Mouse (Mus musculus): ENCODE data around the gene Lrrc4b. TPM values are rescaled to one million over a fixed set of nuclear protein-coding genes. Genes with fewer than 3 reads are reported as not detected.

Lrrc4b gene
- polyA plus RNA-seq, 1 experiment from 2014 or later = 12.6 TPM

DNA sequence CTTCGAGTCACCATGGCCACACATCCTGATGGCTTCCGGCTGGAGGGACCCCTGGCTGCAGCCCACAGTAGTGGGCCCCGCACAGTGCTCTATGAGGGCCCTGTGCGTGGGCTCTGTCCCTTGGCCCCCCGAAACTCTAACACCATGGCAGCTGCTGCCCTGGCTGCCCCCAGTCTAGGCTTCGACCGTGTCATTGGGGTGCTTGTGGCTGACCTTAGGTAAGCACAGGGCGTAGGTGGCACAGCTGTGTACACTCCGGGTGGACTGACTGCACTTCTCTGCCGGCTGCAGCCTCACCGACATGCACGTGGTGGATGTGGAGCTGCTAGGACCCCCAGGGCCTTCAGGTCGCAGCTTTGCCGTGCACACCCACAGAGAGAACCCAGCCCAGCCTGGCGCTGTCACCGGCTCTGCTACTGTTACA is 38.1 kb downstream of the Lrrc4b start:
- ATAC-seq = no peak
- peaks cover 46% of the 10 kb centered on the region for H3K4me1 ChIP-seq (replicated peaks; ENCODE audit: control insufficient read depth, insufficient read depth, low read length)
- 79% methylated on average over 16 of the region's 16 CpGs for WGBS

DNA sequence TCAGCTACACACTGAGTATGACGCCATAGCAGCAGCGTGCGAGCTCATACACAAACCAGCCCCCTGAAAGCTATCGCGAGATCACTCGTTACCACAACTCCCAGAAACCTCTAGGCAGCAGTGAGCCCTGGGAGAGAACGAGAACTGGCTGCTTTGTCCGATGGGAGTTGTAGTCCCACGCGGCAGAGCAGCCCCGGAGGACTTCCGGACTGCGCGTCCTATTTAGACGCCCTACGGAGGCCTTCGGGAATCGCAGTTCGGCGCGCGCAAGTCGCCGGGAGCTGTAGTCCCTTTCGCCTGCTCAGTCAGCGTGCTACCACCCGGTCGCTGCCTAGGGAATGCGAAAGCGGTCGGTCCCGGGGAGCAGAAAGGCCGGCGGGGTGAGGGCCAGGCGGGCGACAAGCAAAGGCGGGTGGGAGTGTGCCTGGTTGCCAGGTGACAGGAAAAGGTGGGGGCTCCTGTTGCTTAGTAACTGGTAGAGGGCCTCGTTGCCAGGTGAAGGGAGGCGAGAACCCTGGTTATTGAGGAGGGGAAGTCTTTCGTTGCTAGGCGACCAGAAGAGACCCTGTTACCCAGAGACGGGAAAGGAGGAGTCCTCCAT is 39.1 kb downstream of the Lrrc4b start, which contains the start of gene Josd2:
Gene Josd2 (plus strand): TSS at position 170 of the 601 bp plus-strand sequence.
- Histone ChIP-seq H3K4me3 (replicated peaks; ENCODE audit: low read length) (peak within 1 kb of the TSS; percentile 76), H3K36me3 (ENCODE audit: control insufficient read depth, insufficient read depth) (peaks cover 7% of the 10 kb centered on the region; the same call in 1 of the 2 replicates), H3K9ac (replicated peaks; ENCODE audit: low read depth, low read length) (peak within 1 kb of the TSS; percentile 76), H3K27ac (ENCODE audit: low read length) (peak within 1 kb of the TSS; percentile 94), H3K4me1 (replicated peaks; ENCODE audit: control insufficient read depth, insufficient read depth, low read length) (peaks cover 41% of the 10 kb centered on the region), H3K27me3 (replicated peaks; ENCODE audit: control insufficient read depth, insufficient read depth, low read length) (no peaks in the 10 kb centered on the region), H3K4me2 (ENCODE audit: low read length) (peak within 1 kb of the TSS; percentile 72), H3K9me3 (ENCODE audit: control insufficient read depth, low read length) (no peaks in the 10 kb centered on the region)
- under 1% methylated on average over 42 of the region's 42 CpGs for WGBS
- peak; percentile 95 for ATAC-seq

More for the DNA sequence above, 38.1 kb downstream of the Lrrc4b start:
- H3K4me2 ChIP-seq (ENCODE audit: low read length) = no peak overlapping the region
- no peak overlapping the region for H3K9ac ChIP-seq (replicated peaks; ENCODE audit: low read depth, low read length)
- H3K36me3 ChIP-seq (ENCODE audit: control insufficient read depth, insufficient read depth) = peaks cover 14% of the 10 kb centered on the region; the same call in 1 of the 2 replicates
- H3K27ac ChIP-seq (ENCODE audit: low read length) = peak overlapping the region; percentile 76
- no peak overlapping the region for H3K4me3 ChIP-seq (replicated peaks; ENCODE audit: low read length)
- H3K9me3 ChIP-seq (ENCODE audit: control insufficient read depth, low read length) = no peaks in the 10 kb centered on the region
- H3K27me3 ChIP-seq (replicated peaks; ENCODE audit: control insufficient read depth, insufficient read depth, low read length) = no peaks in the 10 kb centered on the region

DNA sequence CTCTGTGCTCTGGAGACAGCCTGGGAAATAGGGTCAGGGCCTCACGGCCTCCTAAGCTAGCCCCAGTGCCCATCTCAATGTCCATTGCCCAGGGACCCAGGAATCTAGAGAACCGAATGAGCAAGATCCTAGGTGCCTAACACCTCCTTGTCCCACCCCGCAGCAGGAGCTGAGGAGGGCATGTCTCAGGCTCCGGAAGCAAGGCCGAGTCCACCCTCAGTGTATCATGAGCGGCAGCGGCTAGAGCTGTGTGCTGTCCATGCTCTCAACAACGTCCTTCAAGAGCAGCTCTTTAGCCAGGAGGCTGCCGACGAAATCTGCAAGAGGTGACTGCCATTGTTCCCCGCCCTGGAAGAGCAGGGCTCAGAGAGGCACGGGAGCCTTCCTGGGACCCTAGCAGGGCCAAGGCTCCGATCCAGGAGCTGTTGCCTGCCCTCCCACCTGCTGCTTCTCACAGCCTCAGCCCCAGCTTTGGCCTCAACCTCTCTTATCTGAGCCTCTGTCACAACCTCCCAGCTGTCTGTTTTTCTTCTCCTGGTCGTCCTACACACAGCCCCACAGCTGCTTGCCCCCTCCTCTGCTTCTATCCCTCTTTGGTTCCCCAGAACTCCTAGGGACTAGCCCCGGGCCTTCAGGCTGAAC is 39.9 kb downstream of the Lrrc4b start:
- H3K9ac ChIP-seq (replicated peaks; ENCODE audit: low read depth, low read length) = peak overlapping the region; percentile 76
- H3K9me3 ChIP-seq (ENCODE audit: control insufficient read depth, low read length) = no peaks in the 10 kb centered on the region
- peak overlapping the region; percentile 94 for H3K27ac ChIP-seq (ENCODE audit: low read length)
- ATAC-seq = no peak
- H3K36me3 ChIP-seq (ENCODE audit: control insufficient read depth, insufficient read depth) = no peaks in the 10 kb centered on the region
- no peaks in the 10 kb centered on the region for H3K27me3 ChIP-seq (replicated peaks; ENCODE audit: control insufficient read depth, insufficient read depth, low read length)
- peaks cover 39% of the 10 kb centered on the region for H3K4me1 ChIP-seq (replicated peaks; ENCODE audit: control insufficient read depth, insufficient read depth, low read length)
- WGBS = 54% methylated on average over 15 of the region's 15 CpGs
- H3K4me2 ChIP-seq (ENCODE audit: low read length) = peak overlapping the region; percentile 72
- peak overlapping the region; percentile 76 for H3K4me3 ChIP-seq (replicated peaks; ENCODE audit: low read length)

DNA sequence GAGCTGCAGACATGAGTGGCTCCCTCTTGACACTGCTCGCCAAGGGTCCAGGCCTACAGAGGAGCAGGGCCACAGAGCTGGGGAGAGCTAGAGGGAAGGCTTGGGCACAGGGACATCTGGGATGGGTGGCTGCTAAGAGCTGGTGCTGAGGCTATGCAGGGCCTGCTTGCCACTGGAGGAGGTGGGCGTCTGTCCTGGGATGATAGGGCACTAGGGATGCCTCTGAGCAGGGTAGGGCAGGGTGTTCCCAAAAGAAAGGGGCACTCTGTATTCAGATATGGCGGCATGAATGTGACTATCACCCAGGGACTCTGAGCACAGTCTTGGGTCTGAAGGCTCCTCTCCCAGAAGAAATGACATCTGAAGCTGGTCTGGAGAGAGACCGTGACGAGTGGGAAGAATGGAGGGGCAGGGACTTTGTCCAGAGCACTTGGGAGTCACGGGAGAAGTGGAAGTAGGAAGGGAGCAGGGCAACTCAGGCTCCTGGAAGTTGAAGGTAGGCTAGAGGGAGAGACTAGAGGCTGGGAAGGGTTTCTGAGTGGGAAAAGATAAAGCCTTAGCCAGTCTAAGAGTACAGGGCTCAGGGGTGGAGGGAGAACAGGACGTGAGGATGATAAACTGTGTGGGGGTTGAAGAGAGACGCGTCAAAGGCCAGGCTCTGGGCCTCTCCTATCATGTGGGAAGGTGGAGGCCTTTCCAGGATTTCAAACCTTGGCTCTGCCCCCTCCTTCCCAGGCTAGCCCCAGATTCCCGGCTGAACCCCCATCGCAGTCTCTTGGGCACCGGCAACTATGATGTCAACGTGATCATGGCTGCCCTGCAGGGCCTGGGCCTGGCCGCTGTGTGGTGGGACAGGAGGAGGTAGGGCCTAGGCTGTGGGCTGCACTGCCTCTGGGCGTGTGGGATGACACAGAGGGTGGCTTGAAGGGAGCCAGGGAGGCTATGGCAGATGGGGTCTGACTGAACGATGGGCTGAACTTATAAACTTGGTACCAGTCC is 41.2 kb downstream of the Lrrc4b start:
- Histone ChIP-seq H3K4me1 (replicated peaks; ENCODE audit: control insufficient read depth, insufficient read depth, low read length) (peaks cover 39% of the 10 kb centered on the region), H3K27me3 (replicated peaks; ENCODE audit: control insufficient read depth, insufficient read depth, low read length) (no peaks in the 10 kb centered on the region), H3K27ac (ENCODE audit: low read length) (no peak overlapping the region; the same call in 1 of the 2 replicates), H3K9ac (replicated peaks; ENCODE audit: low read depth, low read length) (no peak overlapping the region), H3K4me3 (replicated peaks; ENCODE audit: low read length) (no peak overlapping the region), H3K36me3 (ENCODE audit: control insufficient read depth, insufficient read depth) (no peaks in the 10 kb centered on the region), H3K4me2 (ENCODE audit: low read length) (no peak overlapping the region), H3K9me3 (ENCODE audit: control insufficient read depth, low read length) (no peaks in the 10 kb centered on the region)
- no peak for ATAC-seq
- 89% methylated on average over 16 of the region's 16 CpGs for WGBS

DNA sequence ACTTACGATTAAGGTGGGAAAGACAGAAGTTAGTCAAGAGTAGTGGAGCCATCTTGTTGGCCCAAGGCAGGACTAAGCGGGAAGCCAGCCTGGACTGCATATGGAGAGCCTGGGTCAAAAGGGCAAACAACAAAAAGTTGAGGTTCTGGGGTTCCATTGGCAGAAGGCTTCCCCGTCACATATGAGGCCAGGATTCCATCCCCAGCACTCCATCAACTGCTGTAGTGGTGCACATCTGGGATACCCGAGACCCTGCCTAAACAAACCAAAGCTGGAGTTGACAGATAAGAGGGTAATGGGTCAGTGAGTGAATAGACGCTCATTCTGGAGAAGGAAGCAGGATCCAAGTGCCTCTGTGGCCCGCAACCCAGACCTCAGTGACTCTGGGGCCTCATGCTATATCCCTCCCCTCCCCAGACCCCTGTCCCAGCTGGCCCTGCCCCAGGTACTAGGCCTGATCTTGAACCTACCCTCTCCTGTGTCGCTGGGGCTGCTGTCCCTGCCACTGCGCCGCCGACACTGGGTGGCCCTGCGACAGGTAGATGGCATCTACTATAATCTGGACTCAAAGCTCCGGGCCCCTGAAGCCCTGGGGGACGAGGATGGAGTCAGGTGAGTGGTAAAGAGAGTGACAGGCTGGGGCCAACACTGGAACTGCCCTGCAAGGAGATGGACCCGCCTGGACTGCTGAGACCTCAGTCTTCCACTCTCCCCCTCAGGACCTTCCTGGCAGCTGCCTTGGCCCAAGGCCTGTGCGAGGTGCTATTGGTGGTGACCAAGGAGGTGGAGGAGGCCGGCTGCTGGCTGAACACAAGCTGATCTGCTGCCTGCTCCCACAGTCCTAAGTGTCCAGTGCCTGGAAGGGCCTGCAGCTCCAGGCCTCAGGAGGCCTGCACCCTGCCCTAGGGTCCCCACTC is 42.1 kb downstream of the Lrrc4b start:
- Histone ChIP-seq H3K36me3 (ENCODE audit: control insufficient read depth, insufficient read depth) (no peaks in the 10 kb centered on the region), H3K9me3 (ENCODE audit: control insufficient read depth, low read length) (no peaks in the 10 kb centered on the region), H3K27me3 (replicated peaks; ENCODE audit: control insufficient read depth, insufficient read depth, low read length) (no peaks in the 10 kb centered on the region), H3K4me3 (replicated peaks; ENCODE audit: low read length) (no peak overlapping the region), H3K27ac (ENCODE audit: low read length) (no peak overlapping the region), H3K9ac (replicated peaks; ENCODE audit: low read depth, low read length) (no peak overlapping the region), H3K4me2 (ENCODE audit: low read length) (no peak overlapping the region), H3K4me1 (replicated peaks; ENCODE audit: control insufficient read depth, insufficient read depth, low read length) (peaks cover 38% of the 10 kb centered on the region)
- ATAC-seq = no peak
- 83% methylated on average over 16 of the region's 16 CpGs for WGBS

DNA sequence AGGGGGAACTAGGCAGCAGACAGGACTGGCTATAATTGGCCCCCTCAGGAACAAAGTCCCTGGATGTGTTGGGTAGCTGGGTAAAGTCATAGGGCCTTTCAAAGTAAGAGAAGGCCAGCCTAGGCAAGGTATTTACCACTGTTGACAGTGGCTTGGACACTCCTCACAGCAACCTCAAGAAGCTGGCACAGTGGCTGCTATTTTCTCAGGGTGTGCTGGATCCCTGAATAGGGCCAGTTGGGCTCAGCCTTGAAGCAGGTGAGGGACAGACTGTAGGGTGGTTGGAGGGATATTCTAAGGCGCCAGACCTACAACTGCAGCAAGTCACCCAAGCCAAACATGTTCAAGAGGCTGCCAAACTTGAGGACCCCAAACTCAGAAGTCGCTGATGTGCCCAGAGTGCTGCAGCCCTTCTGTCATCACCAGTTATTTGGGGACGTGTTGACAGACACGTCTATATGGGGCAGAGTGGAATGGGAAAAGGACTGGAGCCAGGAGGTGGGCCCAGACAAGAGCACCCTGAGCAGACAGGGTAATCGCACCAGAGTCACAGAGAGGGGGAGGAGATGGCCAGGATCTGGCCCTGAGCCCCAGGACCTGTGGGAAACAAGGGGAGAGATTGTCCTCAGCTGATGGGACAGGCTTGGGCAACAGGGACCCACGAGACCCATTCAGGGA is 43.2 kb downstream of the Lrrc4b start:
- WGBS = 44% methylated on average over 6 of the region's 6 CpGs

DNA sequence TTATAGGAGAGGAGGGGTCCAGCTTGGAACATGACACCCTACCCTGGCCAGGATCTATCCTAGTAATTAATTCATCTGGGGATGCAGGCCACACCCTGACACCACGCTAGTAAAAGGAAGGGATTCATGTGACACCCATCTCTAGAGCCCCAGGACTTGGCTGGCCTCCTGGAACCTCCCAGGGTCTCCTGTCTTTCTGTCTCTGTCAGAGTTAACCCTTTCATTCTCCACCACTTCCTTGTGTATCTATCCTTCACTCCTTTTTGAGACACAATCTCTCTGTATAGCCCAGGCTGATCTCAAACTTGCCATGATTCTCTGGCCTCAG is 43.7 kb downstream of the Lrrc4b start:
- Histone ChIP-seq H3K4me1 (replicated peaks; ENCODE audit: control insufficient read depth, insufficient read depth, low read length) (peaks cover 36% of the 10 kb centered on the region), H3K4me3 (replicated peaks; ENCODE audit: low read length) (no peak overlapping the region), H3K4me2 (ENCODE audit: low read length) (no peak overlapping the region), H3K36me3 (ENCODE audit: control insufficient read depth, insufficient read depth) (no peaks in the 10 kb centered on the region), H3K27me3 (replicated peaks; ENCODE audit: control insufficient read depth, insufficient read depth, low read length) (no peaks in the 10 kb centered on the region), H3K9me3 (ENCODE audit: control insufficient read depth, low read length) (no peaks in the 10 kb centered on the region), H3K9ac (replicated peaks; ENCODE audit: low read depth, low read length) (no peak overlapping the region), H3K27ac (ENCODE audit: low read length) (no peak overlapping the region)
- no peak for ATAC-seq
- 27% methylated on average over 1 of the region's 1 CpGs for WGBS

More for the DNA sequence above, 43.2 kb downstream of the Lrrc4b start:
- Histone ChIP-seq H3K4me1 (replicated peaks; ENCODE audit: control insufficient read depth, insufficient read depth, low read length) (peaks cover 38% of the 10 kb centered on the region), H3K27me3 (replicated peaks; ENCODE audit: control insufficient read depth, insufficient read depth, low read length) (no peaks in the 10 kb centered on the region), H3K27ac (ENCODE audit: low read length) (no peak overlapping the region), H3K9ac (replicated peaks; ENCODE audit: low read depth, low read length) (no peak overlapping the region), H3K4me2 (ENCODE audit: low read length) (no peak overlapping the region), H3K9me3 (ENCODE audit: control insufficient read depth, low read length) (no peaks in the 10 kb centered on the region), H3K4me3 (replicated peaks; ENCODE audit: low read length) (no peak overlapping the region), H3K36me3 (ENCODE audit: control insufficient read depth, insufficient read depth) (no peaks in the 10 kb centered on the region)
- ATAC-seq = no peak

DNA sequence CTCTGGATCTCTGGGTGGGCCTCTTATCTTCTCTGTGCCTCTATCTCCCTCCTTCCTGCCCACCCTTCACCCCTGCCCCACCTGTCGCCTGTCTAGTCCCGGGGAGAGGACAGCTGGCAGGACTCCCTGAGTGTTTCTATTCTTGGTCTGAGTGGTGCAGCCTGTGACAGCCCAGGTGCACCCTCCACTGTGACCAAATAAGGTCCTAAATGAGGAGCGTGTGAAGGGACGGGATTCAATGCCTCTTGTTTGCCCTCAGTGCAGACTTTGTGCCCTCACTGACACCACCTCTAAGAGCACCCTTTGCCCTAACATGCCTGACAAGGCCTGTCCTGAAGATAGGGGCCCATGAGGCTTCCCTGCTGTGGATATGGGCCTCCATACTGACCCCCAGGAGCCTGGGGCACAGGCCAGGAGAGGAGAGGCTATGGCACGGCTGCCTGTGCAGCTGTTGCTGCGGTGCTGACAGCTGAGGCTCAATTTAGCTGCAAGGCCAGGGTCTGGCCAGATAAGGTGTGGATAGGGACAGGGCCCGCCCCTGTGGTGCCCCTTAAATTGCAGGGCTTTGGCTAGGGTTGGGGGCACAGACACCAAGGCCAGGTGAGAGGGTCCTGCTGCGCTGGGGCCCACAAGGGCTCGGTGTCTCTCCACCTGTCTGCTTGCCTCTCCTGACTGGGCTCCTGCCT is 44.3 kb downstream of the Lrrc4b start:
- WGBS = 57% methylated on average over 9 of the region's 9 CpGs
- H3K27ac ChIP-seq (ENCODE audit: low read length) = no peak overlapping the region
- no peak for ATAC-seq
- H3K36me3 ChIP-seq (ENCODE audit: control insufficient read depth, insufficient read depth) = no peaks in the 10 kb centered on the region
- H3K4me2 ChIP-seq (ENCODE audit: low read length) = no peak overlapping the region
- peaks cover 2% of the 10 kb centered on the region; the same call in 1 of the 2 replicates for H3K27me3 ChIP-seq (replicated peaks; ENCODE audit: control insufficient read depth, insufficient read depth, low read length)
- no peak overlapping the region for H3K9ac ChIP-seq (replicated peaks; ENCODE audit: low read depth, low read length)
- no peak overlapping the region for H3K4me3 ChIP-seq (replicated peaks; ENCODE audit: low read length)
- H3K4me1 ChIP-seq (replicated peaks; ENCODE audit: control insufficient read depth, insufficient read depth, low read length) = peaks cover 34% of the 10 kb centered on the region
- no peaks in the 10 kb centered on the region for H3K9me3 ChIP-seq (ENCODE audit: control insufficient read depth, low read length)
